Mouse (Mus musculus) ZHBTc4 (cell line): ENCODE measurements around the gene Zfp622.

Source experiments
- DNase-seq: peaks from one replicate; pipeline ENCODE4 v3.0.0-alpha.2; 2011; ENCODE audit warnings: low read depth, low spot score

Zfp622 gene

GRCm38 (mm10) chr15:25984067-25984733 lies at the start of gene Zfp622:
Gene Zfp622 (plus strand): TSS chr15:25984366.
- DNase-seq: peak; percentile 100

DNA sequence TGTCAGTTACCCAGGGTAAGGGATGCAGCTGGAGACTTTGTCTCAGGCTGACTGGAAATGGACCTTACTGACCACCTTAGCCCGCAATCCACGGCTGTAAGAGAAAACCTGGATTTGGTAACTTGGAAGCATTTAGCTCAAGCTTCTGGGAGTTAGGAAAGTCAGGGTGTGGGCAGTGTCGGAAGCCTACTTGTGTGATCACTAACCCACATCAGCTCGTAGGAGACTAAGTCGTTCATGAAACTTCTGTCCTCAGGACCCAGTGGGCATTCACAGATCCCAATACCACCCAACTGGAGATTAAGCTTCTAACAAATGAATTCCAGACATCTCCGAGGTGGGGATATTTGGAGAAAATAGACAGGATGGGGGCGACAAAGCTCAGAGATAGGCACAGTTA lies 49.8 kb upstream of the Zfp622 start:
- DNase-seq: no peak

DNA sequence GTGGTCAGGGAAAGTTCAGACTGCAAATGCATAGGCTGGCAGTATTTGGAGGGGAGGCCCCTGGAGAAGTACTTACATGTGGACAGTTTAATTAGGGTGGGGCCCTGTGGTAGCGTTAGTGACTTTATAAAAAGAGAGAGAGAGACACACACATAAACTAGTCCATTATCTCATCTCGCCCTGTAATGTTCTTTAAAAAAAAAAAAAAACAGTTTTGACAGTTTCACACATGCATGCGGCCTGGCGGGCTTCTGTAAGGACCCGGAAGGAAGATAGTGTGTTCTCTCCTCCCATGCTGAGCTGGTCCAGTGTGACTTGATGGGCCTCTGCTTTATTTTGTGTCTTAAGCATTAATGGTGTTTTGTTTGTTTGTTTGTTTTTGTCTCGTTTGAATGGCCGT lies 45.7 kb upstream of the Zfp622 start:
- DNase-seq: no peak

DNA sequence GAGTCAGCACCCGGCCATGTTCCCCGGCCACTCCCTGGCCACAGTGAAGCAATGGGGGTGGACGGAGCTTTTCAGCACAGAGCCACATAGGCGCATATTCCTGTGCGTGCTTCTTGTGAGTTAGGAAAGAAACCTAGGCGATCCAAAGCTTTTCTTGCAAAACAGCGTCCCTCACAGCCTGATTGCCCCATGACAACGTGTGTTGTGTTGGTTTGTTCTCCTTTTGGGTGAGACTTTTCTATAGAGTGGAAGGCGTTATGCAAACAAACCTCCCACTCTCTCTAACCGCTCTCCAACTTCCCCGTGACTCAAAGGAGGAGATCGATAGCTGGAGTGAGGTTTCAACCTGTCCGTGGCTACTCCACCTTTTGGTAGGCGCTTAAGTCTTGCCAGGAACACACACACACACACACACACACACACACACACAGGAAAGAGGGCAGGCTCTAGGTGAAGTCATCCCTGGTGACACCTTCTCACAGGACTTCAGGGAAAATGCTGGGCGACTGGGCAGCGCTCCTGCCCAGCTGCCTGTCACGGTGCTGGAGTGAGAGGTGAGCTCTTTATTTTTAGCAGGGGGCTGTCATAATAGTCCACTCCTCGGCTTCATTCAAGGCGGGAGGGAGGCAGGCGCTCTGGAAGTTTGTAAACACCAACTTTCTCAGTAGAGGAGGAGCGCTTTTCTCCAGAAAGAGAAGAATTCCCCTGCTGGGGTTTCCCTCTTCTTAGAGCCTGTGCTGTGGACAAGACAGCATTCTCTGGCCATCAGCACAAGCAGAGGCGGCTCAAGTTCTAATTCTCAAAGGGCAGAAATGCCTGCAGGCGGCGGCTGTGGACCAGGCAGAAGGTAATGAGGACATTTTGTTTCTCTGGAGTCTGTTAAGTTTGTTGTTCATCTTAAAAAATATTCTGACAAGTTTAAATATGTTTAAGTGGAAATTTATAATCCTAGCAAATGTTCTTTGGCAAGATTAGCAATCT lies 43.5 kb upstream of the Zfp622 start:
- no peak for DNase-seq

DNA sequence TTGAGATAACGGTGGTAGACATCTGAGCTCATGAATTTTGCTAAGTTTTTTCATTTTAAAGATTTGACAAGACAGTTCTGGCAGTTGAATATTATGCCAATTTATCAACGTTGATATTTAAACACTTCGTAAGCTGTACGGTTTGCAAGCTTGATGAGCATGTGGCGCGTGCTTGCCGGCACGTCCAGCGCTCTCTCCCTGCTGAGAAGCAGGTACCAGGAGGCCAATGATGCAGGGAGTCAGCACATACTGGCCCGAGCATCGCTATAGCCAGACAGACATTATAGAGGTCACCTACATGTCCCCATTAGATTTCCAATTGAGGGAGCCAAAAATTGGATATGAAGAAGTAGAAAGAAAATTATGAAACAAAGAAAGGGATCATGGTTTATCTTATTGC lies 42.7 kb upstream of the Zfp622 start:
- no peak for DNase-seq

GRCm38 (mm10) chr15:25942415-25942814 lies 41.8 kb upstream of the Zfp622 start:
- DNase-seq: no peak

DNA sequence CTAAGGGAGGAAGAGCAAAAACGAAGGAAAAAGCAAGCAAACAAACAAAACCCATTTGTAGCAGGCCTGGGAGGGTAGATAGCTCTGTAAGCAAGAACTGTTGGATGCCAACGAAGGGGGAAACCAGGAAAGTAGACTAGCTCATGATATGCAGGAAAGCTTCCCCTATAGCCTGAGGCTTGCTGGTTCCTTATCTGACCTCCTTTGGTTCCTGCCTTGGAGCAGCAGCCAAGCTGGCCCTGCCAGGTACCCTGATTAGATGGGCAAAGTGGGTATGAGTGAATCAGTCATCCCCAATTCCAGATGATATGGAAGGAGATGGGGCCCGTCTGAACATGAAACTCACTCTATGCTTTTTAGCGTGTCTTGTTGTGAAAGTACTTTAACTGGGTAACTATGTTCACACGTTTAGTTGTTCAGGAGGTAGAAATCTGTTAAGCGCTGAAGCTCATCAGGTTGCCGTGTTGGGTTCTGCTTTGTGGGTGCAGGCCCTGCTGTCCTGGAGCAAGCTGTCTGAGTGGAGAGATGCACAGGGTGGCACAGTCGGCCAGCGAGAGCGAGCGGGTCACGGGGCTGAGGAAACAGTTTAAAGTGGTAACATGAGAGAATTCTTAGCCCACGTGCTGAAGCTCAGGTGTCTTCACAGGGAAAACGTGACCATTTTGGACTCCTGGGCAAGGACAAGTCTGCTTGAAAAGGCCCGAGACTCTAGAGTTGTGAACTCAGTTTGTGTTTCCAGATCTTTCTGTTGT lies 40.6 kb upstream of the Zfp622 start:
- no peak for DNase-seq

DNA sequence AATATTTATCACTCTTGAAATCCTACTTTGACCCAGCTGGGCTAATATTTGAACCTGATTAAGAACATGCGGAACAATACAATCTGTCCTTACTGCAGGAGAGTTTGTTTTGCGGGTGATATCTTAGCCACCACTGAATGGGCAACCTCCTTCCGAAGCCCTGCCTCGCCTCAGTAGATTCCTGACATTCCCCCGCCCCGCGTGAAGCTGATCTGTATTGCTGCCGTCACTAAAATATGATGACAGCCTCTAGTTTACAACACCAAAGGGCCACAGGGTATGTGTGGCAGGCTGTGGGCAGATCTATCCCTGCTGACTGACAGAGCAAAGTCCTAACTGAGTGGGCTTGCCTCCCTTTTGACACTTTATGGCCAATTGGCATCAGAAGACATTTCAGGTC lies 38.9 kb upstream of the Zfp622 start:
- no peak for DNase-seq

DNA sequence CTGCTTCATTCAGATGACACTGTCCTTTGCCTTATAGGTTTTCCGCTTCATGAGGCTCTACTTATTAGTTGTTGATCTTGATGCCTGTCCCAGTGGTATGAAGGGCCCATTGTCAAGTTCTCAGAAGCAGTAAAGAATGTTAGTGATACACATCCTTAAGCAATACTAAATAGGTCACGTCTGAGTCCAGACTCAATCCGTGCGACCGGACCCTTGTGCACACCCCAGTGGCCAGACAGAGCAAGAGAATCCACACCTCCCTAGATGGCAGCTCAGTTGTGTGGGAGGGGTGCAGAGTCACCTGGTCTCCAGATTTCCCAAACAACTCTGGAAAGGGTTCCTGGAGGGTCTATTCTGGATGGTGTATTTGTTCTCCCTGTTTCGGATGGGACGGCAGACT lies 37.7 kb upstream of the Zfp622 start:
- DNase-seq: no peak

DNA sequence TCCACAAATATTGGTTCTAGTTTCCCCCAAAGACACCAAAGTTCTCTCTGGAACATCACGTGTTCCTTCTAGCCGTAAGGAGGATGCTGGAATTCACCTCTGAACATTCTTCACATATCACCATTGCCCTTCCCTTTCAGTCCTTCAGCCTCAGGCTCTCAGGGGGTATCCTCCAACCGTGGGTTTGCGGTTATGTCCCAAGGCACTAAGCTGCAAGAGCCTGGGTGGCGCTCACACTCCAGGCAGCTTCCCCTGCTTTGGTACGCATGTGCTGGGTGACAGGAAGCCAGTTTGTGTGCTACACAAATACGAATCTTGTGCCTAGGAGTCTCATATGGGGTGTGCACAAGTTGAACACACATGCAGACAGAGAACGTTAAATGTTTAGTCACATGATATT lies 36.8 kb upstream of the Zfp622 start:
- DNase-seq: peak; percentile 25

DNA sequence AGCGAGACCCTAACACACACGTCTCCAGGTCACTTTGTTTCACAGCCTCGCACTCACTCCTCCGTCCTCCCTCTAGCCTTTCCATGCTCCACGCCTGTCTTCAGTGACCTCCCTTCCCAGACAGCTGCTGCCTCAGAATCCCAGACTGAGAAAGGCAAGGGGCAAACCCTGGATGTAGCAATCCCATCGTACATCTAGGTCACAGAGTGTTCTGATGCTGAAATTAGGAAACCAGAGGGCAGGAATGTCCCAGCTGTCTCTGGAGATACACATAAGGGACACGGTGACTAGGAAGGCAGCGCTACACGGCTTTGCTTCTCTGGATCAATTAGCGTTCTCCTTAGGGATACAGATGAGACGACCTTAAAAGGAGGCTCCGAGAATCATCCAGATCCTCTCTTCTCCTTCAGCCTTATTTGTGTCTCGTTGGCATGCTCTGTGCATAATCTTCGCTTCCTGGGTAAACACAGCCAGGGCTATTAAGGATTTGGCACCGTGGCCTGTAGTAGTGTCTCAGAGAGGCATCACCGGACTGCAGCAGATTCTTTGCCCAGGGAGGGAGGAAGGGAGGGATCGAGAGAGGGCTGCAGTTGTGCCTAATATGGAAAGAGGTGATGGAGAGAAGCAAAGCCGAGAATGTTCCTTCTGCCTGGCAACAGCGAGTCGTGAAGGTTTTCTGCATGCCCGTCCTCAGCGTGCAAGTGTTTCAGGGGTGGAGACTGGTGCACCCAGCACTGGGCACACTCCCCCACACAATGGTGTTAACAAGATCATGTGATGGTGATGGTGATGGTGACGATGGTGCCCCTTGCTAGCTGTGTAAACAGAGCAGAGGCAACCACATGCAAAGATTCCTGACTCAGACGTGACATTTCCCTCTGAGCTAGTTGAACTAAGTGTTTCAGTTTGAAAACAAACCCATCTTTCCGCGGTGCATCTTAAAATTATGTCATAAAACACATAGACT lies 35.6 kb upstream of the Zfp622 start:
- DNase-seq: no peak

DNA sequence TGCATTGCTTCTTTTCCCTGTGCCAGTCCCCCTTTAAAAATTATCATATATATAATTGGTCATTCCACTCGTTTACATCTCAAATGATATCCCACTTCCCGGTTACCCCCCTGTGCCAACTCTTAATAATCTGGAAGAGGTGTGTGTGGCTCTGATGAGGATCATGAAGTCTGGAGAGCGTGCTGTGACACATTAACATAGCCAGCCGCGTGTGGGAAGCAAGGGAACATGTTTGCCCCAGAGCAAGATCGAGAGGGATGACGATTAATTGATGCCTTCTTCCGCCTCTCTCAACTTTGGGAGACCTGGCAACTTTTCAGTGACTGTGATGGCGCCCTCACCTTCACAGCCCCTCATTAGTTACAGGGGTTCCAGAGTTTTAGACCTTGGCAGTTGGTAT lies 34.5 kb upstream of the Zfp622 start:
- no peak for DNase-seq

DNA sequence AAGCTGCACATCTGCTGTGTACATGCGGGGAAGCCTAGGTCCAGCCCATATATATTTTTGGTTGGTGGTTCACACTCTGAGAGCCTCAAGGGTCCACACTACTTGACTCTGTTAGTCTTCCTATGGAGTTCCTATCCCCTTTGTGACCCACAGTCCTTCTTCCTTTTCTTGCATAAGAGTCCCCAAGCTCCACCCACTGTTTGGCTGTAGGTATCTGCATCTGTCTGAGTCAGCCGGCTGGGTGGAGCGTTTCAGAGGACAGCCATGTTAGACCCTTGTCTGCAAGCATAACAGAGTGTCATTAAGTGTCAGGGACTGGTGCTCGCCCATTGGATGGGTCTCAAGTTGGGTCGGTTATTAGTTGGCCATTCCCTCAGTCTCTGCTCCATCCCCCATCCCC lies 33.6 kb upstream of the Zfp622 start:
- DNase-seq: peak; percentile 30

GRCm38 (mm10) chr15:25951037-25951436 lies 33.1 kb upstream of the Zfp622 start:
- DNase-seq: no peak

GRCm38 (mm10) chr15:25956001-25956400 lies 28.2 kb upstream of the Zfp622 start:
- no peak for DNase-seq

GRCm38 (mm10) chr15:25956422-25957117 lies 27.6 kb upstream of the Zfp622 start:
- DNase-seq: no peak

DNA sequence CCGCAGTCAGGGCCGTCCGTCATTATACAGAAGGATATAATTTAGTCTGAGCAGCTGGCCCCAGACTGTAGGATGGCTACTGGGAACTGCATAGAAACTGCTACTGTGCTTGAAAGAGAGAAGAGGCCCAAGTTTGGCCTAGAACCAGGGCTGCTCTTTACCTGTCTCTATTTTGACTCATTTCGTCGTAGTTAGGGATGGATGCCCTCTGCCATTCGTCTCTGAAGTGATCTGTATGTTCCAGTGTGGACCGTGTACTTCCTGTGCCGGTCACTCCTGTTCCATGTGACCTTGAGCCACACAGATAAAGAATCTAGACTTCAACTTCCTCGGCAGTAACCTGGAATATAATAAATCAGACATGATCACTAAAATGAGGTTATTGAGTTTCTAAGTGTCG lies 26.5 kb upstream of the Zfp622 start:
- no peak for DNase-seq

GRCm38 (mm10) chr15:25959375-25959774 lies 24.8 kb upstream of the Zfp622 start:
- peak; percentile 69 for DNase-seq

DNA sequence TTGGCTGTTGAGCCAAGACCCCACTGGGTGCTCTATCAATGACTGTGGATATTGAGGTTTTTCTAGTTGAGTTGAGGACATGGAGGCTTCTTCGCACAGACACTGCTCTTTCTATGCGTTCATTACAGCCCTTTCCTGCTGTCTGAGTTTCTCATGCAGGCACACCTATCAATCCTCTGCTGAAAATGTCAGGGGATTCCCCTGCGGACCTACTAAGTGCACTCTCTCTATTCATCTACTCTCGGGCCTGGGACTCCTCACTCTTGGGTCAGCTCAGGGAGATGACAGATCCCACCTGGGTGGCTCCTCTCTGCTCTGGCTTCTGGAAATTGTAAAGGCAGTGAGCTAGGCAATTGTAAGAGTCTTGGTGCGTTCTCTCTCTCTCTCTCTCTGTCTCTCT lies 23.9 kb upstream of the Zfp622 start:
- no peak for DNase-seq

DNA sequence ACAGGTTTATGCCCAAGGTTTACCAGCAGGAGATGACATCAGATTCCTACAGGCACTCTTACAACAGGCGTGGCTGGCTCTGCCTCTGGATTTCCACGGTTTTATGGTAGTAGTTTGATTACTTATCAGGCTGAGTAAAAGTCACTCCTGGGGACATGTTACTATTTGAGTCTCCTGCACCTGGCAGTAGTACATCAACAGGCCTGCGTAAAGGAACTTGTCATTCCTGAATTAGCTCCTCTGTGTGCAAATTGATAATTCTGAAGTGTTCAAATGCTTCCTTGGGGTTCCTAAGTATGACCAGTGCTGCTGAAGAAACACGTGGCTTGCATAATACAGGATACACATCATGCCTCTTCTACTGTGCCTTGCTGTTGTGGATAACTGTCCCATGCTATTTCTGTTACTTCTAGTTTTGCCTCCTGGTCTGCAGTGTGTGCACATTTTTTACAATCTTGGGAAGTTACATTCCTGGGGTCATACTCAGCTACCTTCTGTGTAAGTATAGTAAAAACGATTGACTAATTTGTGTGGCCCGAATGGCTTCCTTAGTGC lies 17.9 kb upstream of the Zfp622 start:
- no peak for DNase-seq
